Mouse (Mus musculus) hematopoietic stem cell, adult 5-6 weeks (primary cell): ENCODE measurements around the gene Parp12. TPM values are rescaled to one million over a fixed set of nuclear protein-coding genes. Genes with fewer than 3 reads are reported as not detected.

Experiments used
- ATAC-seq, 2 experiments: fragments of 125-278 bp in 1 of 2; replicated peaks in 1 of 2; 2 replicates each; pipeline ENCODE4 v1.8.0; 2016 to 2017; ENCODE audit warnings: inconsistent platforms in 2 of 2, mild to moderate bottlenecking in 2 of 2, moderate number of reproducible peaks in 2 of 2, low read depth in 1 of 2, moderate TSS enrichment in 1 of 2; ENCODE audit not compliant: low FRiP score in 2 of 2, poor library complexity in 2 of 2, severe bottlenecking in 2 of 2, insufficient read depth in 1 of 2, low TSS enrichment in 1 of 2
- total RNA-seq: library from RNA; stranded (forward); fragments of 172-1452, 232-1000 nt; gene quantifications from 2 replicates; pipeline ENCODE4 v1.2.3, GENCODE M21; 2017

The Parp12 gene
- total RNA-seq, 1 experiment from 2014 or later = 30.5 TPM

DNA sequence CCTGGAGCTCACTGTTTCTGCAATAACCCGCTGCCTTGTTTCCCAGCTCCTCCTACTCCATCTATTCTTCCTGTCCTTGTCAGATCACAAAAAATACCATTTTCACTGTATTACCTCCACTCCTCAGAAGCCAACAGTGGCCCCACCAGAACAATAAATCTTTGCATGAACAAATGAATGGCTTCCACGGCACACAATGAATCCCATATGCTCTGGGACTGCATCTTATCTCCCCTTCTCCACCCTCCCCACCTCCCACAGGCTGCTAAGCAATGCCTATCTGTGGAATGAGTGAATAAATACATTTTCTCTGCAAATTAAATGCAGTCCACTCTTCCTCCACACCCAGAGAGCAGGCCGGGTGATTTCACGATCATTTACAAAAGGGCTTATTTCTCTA, 57.0 kb downstream of the Parp12 start:
- ATAC-seq = no peak

GRCm38 (mm10) chr6:39059547-39060497, 58.3 kb downstream of the Parp12 start:
- ATAC-seq = peak; percentile 39 to 50; a peak in 3 of 4 replicates

GRCm38 (mm10) chr6:39058936-39059335, 59.2 kb downstream of the Parp12 start:
- no peak for ATAC-seq

- no peak for ATAC-seq
Observed at GRCm38 (mm10) chr6:39058389-39058788, 59.8 kb downstream of the Parp12 start.

GRCm38 (mm10) chr6:39057161-39057560, 61.0 kb downstream of the Parp12 start:
- peak; percentile 56 to 68 for ATAC-seq

DNA sequence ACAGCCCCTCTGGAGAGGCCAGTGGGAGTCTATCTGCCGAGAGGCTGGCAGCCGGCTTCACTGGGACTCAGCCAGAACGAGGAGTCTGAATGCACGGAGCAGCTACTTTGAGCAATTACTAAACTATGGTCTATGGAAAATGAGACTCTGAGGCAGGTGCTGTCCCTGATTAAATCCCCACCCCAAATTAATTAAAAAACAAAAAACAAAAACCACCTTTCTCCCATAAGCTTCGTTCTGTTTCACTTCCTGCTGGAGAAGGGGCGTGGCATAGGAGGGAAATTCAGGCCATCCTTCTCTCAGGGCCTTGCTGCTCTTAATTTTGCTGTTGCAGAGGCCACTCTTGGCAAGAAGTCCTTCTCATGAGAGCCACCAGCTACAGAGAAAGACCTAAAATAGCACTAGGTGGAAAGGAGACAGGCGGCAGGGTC, 62.3 kb downstream of the Parp12 start:
- ATAC-seq = no peak

GRCm38 (mm10) chr6:39054878-39055508, 63.2 kb downstream of the Parp12 start:
- ATAC-seq = no peak

GRCm38 (mm10) chr6:39054206-39054864, 63.8 kb downstream of the Parp12 start:
- ATAC-seq = no peak

- ATAC-seq = no peak
Observed at GRCm38 (mm10) chr6:39052636-39053035, 65.5 kb downstream of the Parp12 start.

DNA sequence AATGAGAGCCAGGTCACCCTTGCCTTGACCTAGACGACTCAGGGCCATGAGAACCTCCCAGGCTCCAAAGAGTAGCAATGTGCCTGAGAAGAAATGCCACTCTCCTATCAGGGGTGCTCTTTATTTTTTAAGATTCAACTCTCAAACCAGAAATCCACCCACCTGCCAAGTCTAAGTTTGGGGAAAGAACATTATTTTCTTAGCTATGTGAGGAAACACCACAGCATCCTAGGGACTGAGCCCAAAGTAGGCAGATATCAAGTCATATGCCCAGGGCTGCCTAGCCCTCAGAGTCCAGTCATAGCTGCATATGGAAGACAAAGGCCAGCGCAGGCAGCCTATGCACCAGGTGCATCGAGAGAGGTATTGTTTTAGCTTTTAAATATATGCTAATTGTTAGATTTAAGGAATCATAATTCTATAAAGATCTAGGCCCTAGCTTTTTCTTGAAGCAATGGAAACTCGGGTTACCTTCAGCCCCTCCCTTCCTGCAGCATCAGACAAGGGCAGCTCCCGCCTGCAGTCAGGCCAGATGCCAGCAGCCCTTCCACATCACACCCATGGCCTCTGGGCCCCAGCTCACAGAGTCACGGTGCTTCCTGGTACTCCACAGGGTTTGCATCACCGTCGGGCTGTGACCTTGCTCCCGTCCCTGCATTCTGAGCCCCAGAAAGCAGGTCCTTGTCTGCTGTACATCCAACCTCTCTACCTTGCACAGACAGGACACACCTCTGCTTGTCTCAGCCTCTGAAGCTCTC, 66.2 kb downstream of the Parp12 start:
- no peak for ATAC-seq

GRCm38 (mm10) chr6:39050836-39051235, 67.3 kb downstream of the Parp12 start:
- ATAC-seq = no peak

GRCm38 (mm10) chr6:39049141-39049540, 69.0 kb downstream of the Parp12 start:
- ATAC-seq = no peak

DNA sequence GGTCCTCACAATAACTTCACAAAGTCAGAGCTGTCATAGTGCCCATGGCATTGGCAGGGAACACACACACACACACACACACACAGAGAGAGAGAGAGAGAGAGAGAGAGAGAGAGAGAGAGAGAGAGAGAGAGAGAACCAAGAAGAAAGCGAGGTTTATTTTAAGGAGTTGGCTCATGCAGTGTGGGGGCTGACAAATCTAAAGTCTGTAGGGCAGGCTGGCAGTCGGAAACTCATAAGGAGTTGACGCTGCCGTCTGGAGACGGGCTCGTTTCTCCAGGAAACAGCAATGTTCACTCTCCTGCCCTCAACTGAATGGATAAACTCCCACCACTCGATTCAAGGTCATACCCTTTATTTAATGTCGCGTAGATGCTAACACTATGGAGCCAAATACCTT, 77.7 kb downstream of the Parp12 start:
- no peak for ATAC-seq

Other genes with a start within 250 kb of the Parp12 start
- gene Tbxas1, start 242.9 kb downstream of the Parp12 start, total RNA-seq = 53.0 and 76.5 TPM in 2 replicates
- gene Hipk2, start 242.2 kb downstream of the Parp12 start, total RNA-seq = 11.8 and 14.1 TPM in 2 replicates
- gene Kdm7a, start 88.4 kb upstream of the Parp12 start, total RNA-seq = 27.6 and 29.4 TPM in 2 replicates